Mouse (Mus musculus) liver, postnatal 0 days (tissue): ENCODE results near the gene Zfp512.

Experiments used
- CTCF ChIP-seq: sonication (generic); IDR thresholded peaks from 2 replicates; pipeline ENCODE4 v1.5.1; 2016; ENCODE audit warnings: antibody characterized with exemption, low read depth
- EP300 ChIP-seq: IDR thresholded peaks from 2 replicates; pipeline ENCODE4 v1.6.1; 2016; ENCODE audit warnings: antibody characterized with exemption, low read depth, mild to moderate bottlenecking

DNA sequence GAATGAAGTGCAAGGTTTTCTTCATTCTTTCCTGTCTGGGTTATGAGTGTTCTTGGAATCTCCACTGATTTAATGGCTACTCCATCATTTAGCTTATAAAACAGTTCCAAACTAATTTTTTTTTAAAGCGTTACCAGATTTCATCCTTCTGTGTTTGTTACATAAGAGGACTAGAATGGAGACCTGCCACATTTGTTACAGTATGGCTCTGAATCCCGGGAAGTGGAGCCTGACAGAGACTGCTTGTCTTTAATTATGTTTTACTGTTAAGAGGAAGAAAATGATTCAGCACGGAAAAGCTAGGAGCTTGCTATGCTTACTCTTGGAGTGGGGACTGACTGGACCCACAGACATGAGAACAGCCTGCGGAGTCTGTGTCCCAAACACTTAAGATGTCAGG is 28.3 kb downstream of the Zfp512 start:
- no peak for TF ChIP-seq CTCF
- no peak for TF ChIP-seq EP300
